7 mouse cellular contexts compared by ENCODE assay signal in the genomic region with DNA sequence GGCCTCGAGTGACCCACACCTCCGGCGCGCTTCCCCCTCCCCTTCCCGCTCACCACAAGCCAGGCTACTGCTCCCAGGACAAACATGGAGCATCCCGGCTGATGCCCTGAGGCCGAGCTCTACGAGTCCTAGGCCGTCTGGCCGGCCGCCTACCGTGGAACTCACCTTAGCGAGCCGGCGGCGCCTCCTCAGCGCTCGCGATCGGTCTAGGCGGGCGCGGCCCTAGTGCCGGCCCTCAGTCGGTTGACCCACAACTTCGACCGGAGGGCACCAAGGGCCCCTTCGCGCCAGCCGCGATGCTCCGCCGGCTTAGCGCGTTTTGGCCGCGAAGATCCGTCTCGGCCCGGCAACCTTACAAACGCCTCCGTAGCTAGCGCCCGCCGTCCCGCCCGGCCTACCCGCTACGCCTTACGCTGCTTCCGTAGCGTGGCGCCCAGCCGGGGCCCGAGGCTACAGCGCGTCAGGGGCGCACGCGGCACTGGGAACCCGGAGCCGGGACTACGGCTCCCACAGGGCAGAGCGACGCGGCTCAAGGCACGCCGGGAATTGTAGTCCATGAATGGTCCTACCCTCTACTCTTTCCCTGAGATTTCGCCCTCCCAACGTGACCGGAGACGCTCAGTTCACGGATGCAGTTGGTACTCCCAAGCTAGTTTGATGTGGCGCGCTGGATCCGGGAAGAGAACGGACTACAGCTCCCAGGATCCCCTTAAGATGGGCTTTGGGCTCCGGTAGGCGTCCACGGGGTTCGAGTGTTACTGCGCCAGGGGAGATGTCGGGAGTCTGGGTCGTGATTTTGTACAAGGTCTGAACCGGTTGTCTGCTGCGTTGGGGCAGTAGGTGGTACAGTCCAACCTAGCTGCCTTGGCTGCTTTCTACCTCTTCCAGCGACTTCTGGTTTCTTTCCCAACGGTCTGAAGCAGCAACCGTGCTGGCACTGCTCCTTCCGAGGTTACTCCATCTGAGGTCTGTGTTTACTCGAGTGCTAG. TPM values are rescaled to one million over a fixed set of nuclear protein-coding genes. Genes with fewer than 3 reads are reported as not detected.
DNase-seq lines count a peak whose midpoint lies in the region; ATAC-seq lines count a peak whose summit lies in the region.

A gene (minus strand): TSS at position 491 of the 989 bp plus-strand sequence.

- peak within 1 kb of the TSS; percentile 80 for H3K4me2 ChIP-seq in embryonic facial prominence, embryonic 12.5 days (replicated peaks)
- H3K4me2 ChIP-seq in limb, embryonic 11.5 days (ENCODE audit: low read depth, severe bottlenecking): peak within 1 kb of the TSS; percentile 71
- peak within 1 kb of the TSS; percentile 84 for H3K4me2 ChIP-seq in midbrain, embryonic 14.5 days (ENCODE audit: low read length)

- under 1% methylated on average over 91 of the region's 91 CpGs for WGBS in embryonic facial prominence, embryonic 12.5 days
- under 1% methylated on average over 86 of the region's 91 CpGs for WGBS in limb, embryonic 11.5 days
- under 1% methylated on average over 91 of the region's 91 CpGs for WGBS in midbrain, embryonic 14.5 days

- DNase-seq in adrenal gland, postnatal 25 days: peak; percentile 93
- DNase-seq in heart, adult 11 months: peak; percentile 100
- DNase-seq in kidney, adult 18-20 months: peak; percentile 93
- DNase-seq in limb, embryonic 11.5 days (ENCODE audit: low spot score): peak; percentile 95
- peak; percentile 99 for DNase-seq in midbrain, embryonic 14.5 days
- peak; percentile 84 to 88 for DNase-seq in spleen, adult 18-20 months

- no peaks in the 10 kb centered on the region for H3K27me3 ChIP-seq in embryonic facial prominence, embryonic 12.5 days
- no peaks in the 10 kb centered on the region for H3K27me3 ChIP-seq in limb, embryonic 11.5 days (ENCODE audit: control insufficient read depth, insufficient read depth, low read length)
- no peaks in the 10 kb centered on the region for H3K27me3 ChIP-seq in midbrain, embryonic 14.5 days (ENCODE audit: control insufficient read depth, insufficient read depth, low read length)

- peak within 1 kb of the TSS; percentile 93 for H3K9ac ChIP-seq in embryonic facial prominence, embryonic 12.5 days
- H3K9ac ChIP-seq in limb, embryonic 11.5 days (ENCODE audit: low read length): peak within 1 kb of the TSS; percentile 92
- peak within 1 kb of the TSS; percentile 92 for H3K9ac ChIP-seq in midbrain, embryonic 14.5 days (replicated peaks; ENCODE audit: low read length)

- peak; percentile 99 for ATAC-seq in embryonic facial prominence, embryonic 12.5 days (ENCODE audit: insufficient number of reproducible peaks, insufficient read depth, low FRiP score, low TSS enrichment)
- peak; percentile 99 for ATAC-seq in limb, embryonic 11.5 days (ENCODE audit: insufficient number of reproducible peaks, low FRiP score, low TSS enrichment, low read depth)
- peak; percentile 99 for ATAC-seq in midbrain, embryonic 14.5 days (ENCODE audit: low FRiP score, low TSS enrichment)

- peak within 1 kb of the TSS; percentile 83 for H3K27ac ChIP-seq in embryonic facial prominence, embryonic 12.5 days
- peak within 1 kb of the TSS; percentile 57; the same call in 1 of the 2 replicates for H3K27ac ChIP-seq in limb, embryonic 11.5 days (replicated peaks; ENCODE audit: low read depth, low read length)
- peak within 1 kb of the TSS; percentile 91 for H3K27ac ChIP-seq in midbrain, embryonic 14.5 days (replicated peaks; ENCODE audit: low read depth, low read length)

- peaks cover 16% of the 10 kb centered on the region for H3K4me1 ChIP-seq in embryonic facial prominence, embryonic 12.5 days
- peaks cover 6% of the 10 kb centered on the region for H3K4me1 ChIP-seq in limb, embryonic 11.5 days (ENCODE audit: control insufficient read depth, insufficient read depth, low read length)
- peaks cover 15% of the 10 kb centered on the region for H3K4me1 ChIP-seq in midbrain, embryonic 14.5 days (ENCODE audit: control insufficient read depth, insufficient read depth, low read length)

- peaks cover 18% of the 10 kb centered on the region for H3K36me3 ChIP-seq in embryonic facial prominence, embryonic 12.5 days
- peaks cover 4% of the 10 kb centered on the region; the same call in 1 of the 2 replicates for H3K36me3 ChIP-seq in limb, embryonic 11.5 days (ENCODE audit: control insufficient read depth, insufficient read depth, low read length)
- peaks cover 22% of the 10 kb centered on the region for H3K36me3 ChIP-seq in midbrain, embryonic 14.5 days (ENCODE audit: control insufficient read depth, insufficient read depth, low read length)

- no peaks in the 10 kb centered on the region for H3K9me3 ChIP-seq in embryonic facial prominence, embryonic 12.5 days
- H3K9me3 ChIP-seq in limb, embryonic 11.5 days (ENCODE audit: control insufficient read depth, low read length): no peaks in the 10 kb centered on the region
- no peaks in the 10 kb centered on the region for H3K9me3 ChIP-seq in midbrain, embryonic 14.5 days (ENCODE audit: control insufficient read depth, low read length)

- peak within 1 kb of the TSS; percentile 86 for H3K4me3 ChIP-seq in embryonic facial prominence, embryonic 12.5 days
- peak within 1 kb of the TSS; percentile 86 for H3K4me3 ChIP-seq in limb, embryonic 11.5 days (ENCODE audit: low read depth, low read length)
- peak within 1 kb of the TSS; percentile 87 for H3K4me3 ChIP-seq in midbrain, embryonic 14.5 days (replicated peaks; ENCODE audit: low read depth, low read length)

RNA-seq across cellular contexts. Expression of the gene that starts here (rescaled TPM):
- 22.8 and 24.5 TPM in 2 replicates for total RNA-seq in adrenal gland, postnatal 25 days (2021)
- polyA plus RNA-seq in embryonic facial prominence, embryonic 12.5 days (2016; fragmentation: Nextera tagmentation; extraction: Ambion mirVana): 33.1 and 34.6 TPM in 2 replicates
- polyA plus RNA-seq in limb, embryonic 11.5 days (2014; fragmentation: Nextera tagmentation; extraction: Ambion mirVana): 23.8 and 25.7 TPM in 2 replicates
- polyA plus RNA-seq in midbrain, embryonic 14.5 days (2014; fragmentation: Nextera tagmentation; extraction: Ambion mirVana): 21.1 and 25.7 TPM in 2 replicates

Comparison
In these comparisons a context has a peak if more than half of its experiments do, and no peak if none do; other contexts are left out.
1. Peak in every context shown above with its lines: DNase-seq, ATAC-seq, H3K4me3 ChIP-seq and H3K27ac ChIP-seq.